Mouse (Mus musculus) brown adipose tissue, adult 24 weeks (tissue): Measurements from ENCODE around the gene Acox3. TPM values are rescaled to one million over a fixed set of nuclear protein-coding genes. Genes with fewer than 3 reads are reported as not detected.
"Not testable (repeated sequence)": the region's sequence is repeated elsewhere in the genome, so short reads cannot be mapped to it uniquely, and the experiment has no call there.

Experiments used
- H3K27ac ChIP-seq: fragments of 200-500 bp; replicated peaks from 2 replicates; pipeline ENCODE4 v1.5.1; 2012; ENCODE audit warnings: low read depth, mild to moderate bottlenecking, low read length
- H3K4me1 ChIP-seq: fragments of 200-500 bp; 2 replicates; pipeline ENCODE4 v1.6.1; 2012; ENCODE audit warnings: low read length, mixed read lengths; ENCODE audit not compliant: control insufficient read depth, insufficient read depth, insufficient read length
- H3K4me3 ChIP-seq: fragments of 200-500 bp; 2 replicates; pipeline ENCODE4 v1.5.1; 2012; ENCODE audit warnings: low read depth, mild to moderate bottlenecking, low read length, moderate library complexity; ENCODE audit not compliant: insufficient read depth
- polyA plus RNA-seq: library from polyadenylated mRNA; stranded (reverse); fragments of >200 nt; gene quantifications from 2 replicates; pipeline ENCODE4 v1.2.4, GENCODE M21; 2012; ENCODE audit not compliant: missing spikeins, insufficient read depth, insufficient read length

Gene Acox3
- polyA plus RNA-seq, 1 experiment = 24.1 TPM

DNA sequence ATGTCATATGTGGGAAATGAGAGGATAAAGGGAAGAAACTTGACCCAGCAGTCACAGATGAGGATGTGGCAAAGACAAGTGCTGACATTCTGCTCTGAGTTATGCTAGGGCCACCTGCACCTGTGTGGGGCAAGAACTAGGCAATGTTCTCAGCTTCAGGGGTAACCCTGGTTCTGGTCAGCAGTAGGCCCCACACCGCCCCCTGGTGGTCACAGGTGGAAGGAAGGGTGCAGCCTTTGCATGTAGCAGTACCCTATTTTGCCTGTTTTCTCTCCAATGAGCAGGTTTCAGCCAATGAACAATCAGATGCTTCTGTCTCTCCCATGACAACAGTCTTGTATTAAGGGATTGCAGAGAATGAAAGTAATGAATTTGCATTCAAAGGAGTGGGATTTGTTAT, 19.4 kb upstream of the Acox3 start:
- H3K4me1 ChIP-seq = no peaks in the 10 kb centered on the region
- no peak overlapping the region for H3K4me3 ChIP-seq
- H3K27ac ChIP-seq = no peak overlapping the region

DNA sequence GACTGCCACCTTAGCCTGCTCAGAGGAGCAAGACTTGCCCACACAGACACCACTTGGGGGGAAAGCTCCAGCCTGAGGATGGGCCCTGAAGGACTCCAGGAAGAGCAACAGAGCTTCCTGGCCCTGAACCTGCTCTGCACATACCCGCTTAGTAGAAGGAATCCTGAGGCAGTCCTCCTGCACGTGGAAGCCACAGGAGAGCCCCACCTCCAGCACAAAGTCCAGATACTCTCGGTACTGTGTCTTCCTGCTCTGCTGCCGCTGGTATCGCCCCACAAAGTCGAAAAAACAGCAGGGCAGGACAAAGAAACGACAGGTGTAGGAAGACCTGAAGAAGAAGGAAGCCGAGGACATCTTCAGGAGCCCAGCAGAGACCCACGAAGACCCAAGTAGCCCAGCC, 17.6 kb upstream of the Acox3 start:
- H3K4me3 ChIP-seq = no peak overlapping the region
- H3K4me1 ChIP-seq = no peaks in the 10 kb centered on the region
- no peak overlapping the region for H3K27ac ChIP-seq

DNA sequence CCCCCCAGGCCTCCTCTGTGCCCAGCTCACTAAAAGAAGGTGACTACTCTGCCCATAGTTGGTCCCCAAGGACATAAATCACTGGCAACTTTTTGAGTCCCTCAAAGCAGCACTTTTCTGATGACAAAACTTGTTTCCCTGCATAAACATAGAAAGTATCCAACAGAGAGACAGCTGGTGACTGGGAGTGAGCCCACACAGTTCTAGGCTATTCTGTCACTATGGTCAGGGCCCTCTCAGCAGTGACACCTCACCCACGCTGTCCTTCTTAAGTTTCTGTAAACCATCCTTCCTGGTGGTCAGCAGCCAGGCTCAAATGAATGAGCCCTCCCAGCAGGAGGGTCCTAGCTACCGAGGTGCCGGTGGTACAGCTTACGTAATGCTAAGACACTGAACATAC, 16.2 kb upstream of the Acox3 start:
- H3K27ac ChIP-seq = no peak overlapping the region
- no peak overlapping the region for H3K4me3 ChIP-seq
- H3K4me1 ChIP-seq = no peaks in the 10 kb centered on the region

DNA sequence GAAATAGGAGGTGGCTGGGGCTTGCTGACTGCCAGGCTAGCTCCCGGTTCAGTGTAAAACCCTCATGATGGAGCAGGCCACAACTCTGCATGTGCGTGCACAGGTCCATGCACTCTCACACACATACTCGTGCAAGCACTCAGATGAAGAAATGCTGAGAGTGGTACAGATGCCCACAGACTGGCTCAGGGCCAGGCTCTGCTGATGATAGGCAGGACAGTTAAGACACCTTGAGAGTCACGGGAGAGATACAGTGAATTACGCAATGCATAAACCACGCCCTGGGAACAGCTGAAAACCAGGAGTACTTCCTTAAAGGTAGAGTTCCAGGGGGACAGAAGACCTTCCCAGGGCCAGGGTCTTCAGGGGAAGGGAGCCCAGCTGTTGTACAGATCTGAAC, 11.3 kb upstream of the Acox3 start:
- Histone ChIP-seq H3K4me3 (no peak overlapping the region), H3K27ac (no peak overlapping the region), H3K4me1 (no peaks in the 10 kb centered on the region; the same call in 1 of the 2 replicates)

GRCm38 (mm10) chr5:35574653-35575599, 7.9 kb upstream of the Acox3 start, which contains the start of gene Trmt44:
Gene Trmt44, minus strand, starts transcription at chr5:35575070.
- Histone ChIP-seq H3K4me3 (peak within 1 kb of the TSS; percentile 99), H3K4me1 (no peaks in the 10 kb centered on the region; the same call in 1 of the 2 replicates)

DNA sequence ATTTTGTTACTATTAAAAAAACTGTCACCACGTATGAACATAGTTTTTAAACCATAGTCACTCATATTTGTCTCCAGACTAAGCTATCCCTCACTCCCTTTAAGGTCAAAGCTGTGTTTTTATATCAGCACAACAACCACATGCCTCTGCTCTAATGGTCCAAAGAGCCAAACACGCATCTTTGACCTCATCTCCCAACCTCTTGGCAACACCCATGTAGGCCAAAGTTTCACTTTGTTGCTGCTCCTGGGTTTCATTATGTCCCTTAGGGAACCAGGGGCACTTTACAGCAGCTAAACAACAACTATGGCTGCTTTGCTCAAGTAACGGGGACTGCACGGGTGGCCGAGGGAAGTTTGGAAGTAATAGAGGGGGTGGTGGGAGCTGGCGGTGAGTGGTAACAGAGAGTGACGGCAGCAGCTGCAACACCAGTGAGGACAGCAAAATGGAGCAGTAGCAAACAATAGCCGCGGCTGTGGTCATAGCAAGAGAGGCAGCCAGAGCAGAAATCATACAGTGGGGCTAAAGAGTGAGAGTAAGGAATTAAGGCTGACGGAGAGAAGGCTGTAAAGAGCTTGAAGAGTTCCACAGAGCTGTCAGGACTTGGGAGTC, 6.3 kb upstream of the Acox3 start:
- no peak overlapping the region for H3K4me3 ChIP-seq
- H3K27ac ChIP-seq = 0 out of 2 replicates have a peak overlapping the region, but pooled peaks have one; percentile 1
- no peaks in the 10 kb centered on the region; the same call in 1 of the 2 replicates for H3K4me1 ChIP-seq

More at GRCm38 (mm10) chr5:35574653-35575599, 7.9 kb upstream of the Acox3 start, which contains the start of gene Trmt44:
- H3K27ac ChIP-seq = peak within 1 kb of the TSS; percentile 86

DNA sequence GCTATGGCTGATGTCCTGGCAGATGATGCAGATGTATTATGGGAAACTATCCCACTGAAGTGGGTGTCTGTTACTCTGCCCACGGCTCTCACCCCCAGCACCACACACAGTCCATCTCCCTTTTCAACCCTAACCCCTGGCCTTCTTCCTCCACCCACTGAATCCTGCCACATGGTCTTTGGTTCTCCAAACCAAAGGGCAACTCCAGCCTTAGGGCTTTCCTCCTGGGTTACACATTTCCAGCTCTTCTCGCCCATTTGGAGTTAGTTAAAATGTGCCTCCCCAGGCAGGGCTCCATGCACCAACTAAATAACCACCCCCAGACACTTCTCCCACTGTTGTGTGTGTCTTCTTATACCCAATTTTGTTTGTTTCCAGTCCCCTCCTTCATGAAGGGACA, 4.4 kb upstream of the Acox3 start:
- Histone ChIP-seq H3K4me1 (peaks cover 4% of the 10 kb centered on the region; the same call in 1 of the 2 replicates), H3K4me3 (no peak overlapping the region), H3K27ac (no peak overlapping the region)

- Histone ChIP-seq H3K27ac (no peak overlapping the region), H3K4me1 (peaks cover 7% of the 10 kb centered on the region)
Measured at GRCm38 (mm10) chr5:35579247-35579893, 3.5 kb upstream of the Acox3 start.

GRCm38 (mm10) chr5:35580156-35580922, 2.5 kb upstream of the Acox3 start:
- peaks cover 7% of the 10 kb centered on the region for H3K4me1 ChIP-seq
- H3K4me3 ChIP-seq = no peak overlapping the region
- H3K27ac ChIP-seq = no peak overlapping the region

More at GRCm38 (mm10) chr5:35579247-35579893, 3.5 kb upstream of the Acox3 start:
- no peak overlapping the region for H3K4me3 ChIP-seq

DNA sequence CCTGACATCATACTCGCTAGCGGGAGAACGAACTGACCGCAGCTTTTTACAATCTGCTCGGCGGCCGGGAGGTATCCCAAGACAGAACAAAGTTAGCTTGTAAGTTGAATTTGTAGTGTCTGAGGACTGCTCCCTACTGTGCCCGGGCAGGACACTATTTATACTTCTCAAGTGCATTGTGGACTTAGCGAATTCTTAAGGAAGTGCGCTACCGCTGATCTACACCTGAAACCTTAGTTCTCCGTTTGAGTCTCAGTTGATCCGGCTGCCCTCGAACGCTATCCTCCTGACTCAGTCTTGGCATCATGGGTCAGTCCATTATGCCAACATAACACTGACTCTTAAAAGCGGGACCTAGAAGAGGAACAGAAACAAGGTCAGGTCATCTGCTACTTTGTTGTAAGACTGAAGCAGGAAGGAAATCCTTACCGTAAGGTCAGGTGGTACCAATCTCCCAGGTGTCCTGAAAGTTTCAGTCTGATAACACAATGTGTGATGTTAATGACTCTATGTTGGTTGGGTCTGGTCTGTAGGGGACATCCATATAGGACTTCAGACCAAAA, 462 bp downstream of the Acox3 start:
- peak overlapping the region; percentile 51 for H3K27ac ChIP-seq
- H3K4me3 ChIP-seq = peak overlapping the region; percentile 83
- H3K4me1 ChIP-seq = peaks cover 7% of the 10 kb centered on the region

GRCm38 (mm10) chr5:35584259-35584658, 1.4 kb downstream of the Acox3 start:
- not testable (repeated sequence) for H3K4me1 ChIP-seq, H3K4me3 ChIP-seq
- 0 out of 2 replicates have a peak overlapping the region, but pooled peaks have one; percentile 11 for H3K27ac ChIP-seq

DNA sequence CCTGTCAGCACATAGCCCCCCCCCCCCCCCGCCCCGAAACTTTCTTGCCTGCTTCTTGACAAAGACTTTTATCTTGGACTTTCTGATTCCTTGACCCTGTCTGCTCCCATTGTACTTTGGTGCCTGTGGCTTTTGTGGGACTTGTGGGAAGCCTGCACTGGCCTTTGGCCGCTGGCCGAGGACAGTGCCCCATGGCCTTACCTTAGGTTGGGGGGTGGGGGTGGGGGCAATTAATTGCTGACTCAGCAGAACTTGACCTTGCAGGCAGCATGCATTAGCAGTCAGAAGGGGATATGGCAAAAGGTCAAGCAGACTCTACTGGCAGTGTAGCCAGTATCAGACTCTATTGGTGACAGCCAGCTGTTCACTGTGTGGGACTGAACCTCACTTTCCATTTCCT, 8.7 kb downstream of the Acox3 start:
- no peak overlapping the region for H3K27ac ChIP-seq
- H3K4me1 ChIP-seq = no peaks in the 10 kb centered on the region
- H3K4me3 ChIP-seq = no peak overlapping the region

- Histone ChIP-seq H3K4me1 (no peaks in the 10 kb centered on the region), H3K27ac (no peak overlapping the region), H3K4me3 (no peak overlapping the region)
Measured at GRCm38 (mm10) chr5:35592081-35592736, 9.4 kb downstream of the Acox3 start.

DNA sequence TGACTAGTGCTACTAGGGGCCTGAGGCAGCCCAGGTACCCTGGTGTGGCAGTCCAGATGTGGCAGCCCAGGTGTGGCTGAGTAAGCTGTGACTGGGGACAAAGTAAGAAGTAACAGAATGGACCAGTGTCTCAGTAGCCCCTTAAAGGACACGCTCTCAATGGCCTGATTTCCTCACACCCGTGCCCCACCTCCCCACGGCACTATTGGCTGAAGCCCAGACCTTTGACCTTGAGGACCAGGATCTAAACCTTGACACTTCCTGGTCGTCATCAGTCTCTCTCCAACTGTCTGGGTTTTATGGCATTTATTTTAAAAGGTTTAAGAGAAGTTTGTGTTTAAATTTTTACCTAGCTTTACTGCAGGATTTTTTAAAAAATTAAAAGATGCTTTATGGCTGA, 10.0 kb downstream of the Acox3 start:
- H3K4me1 ChIP-seq = no peaks in the 10 kb centered on the region
- no peak overlapping the region for H3K4me3 ChIP-seq
- H3K27ac ChIP-seq = no peak overlapping the region
